Mouse (Mus musculus) T-cell, adult 2 months (primary cell): ENCODE measurements around the gene Lbx2.

Experiments
- DNase-seq: peaks from one replicate; pipeline ENCODE4 v3.0.0; 2022; ENCODE audit warnings: low spot score

The Lbx2 gene

GRCm38 (mm10) chr6:83111510-83112136 lies 25.5 kb downstream of the Lbx2 start:
- DNase-seq: no peak

- peak; percentile 87 for DNase-seq
Measured at GRCm38 (mm10) chr6:83115011-83115671, 29.0 kb downstream of the Lbx2 start, which contains the start of gene Mogs. Mogs (plus strand) TSS chr6:83115496.

GRCm38 (mm10) chr6:83115682-83116372 lies 29.7 kb downstream of the Lbx2 start:
- peak; percentile 54 for DNase-seq

- DNase-seq: no peak
Measured at GRCm38 (mm10) chr6:83116373-83117164, 30.4 kb downstream of the Lbx2 start.

- no peak for DNase-seq
Measured at GRCm38 (mm10) chr6:83117165-83117438, 30.9 kb downstream of the Lbx2 start.

GRCm38 (mm10) chr6:83117616-83118015 lies 31.4 kb downstream of the Lbx2 start:
- DNase-seq: no peak

GRCm38 (mm10) chr6:83118369-83118768 lies 32.2 kb downstream of the Lbx2 start:
- DNase-seq: no peak

- DNase-seq: peak; percentile 42
Measured at GRCm38 (mm10) chr6:83118825-83119733, 32.9 kb downstream of the Lbx2 start.

GRCm38 (mm10) chr6:83119734-83120051 lies 33.5 kb downstream of the Lbx2 start:
- no peak for DNase-seq

- peak; percentile 95 for DNase-seq
Measured at GRCm38 (mm10) chr6:83120930-83121862, 35.0 kb downstream of the Lbx2 start, which contains the start of gene Wbp1. Wbp1 (minus strand) TSS chr6:83121559.

- DNase-seq: no peak
Measured at GRCm38 (mm10) chr6:83121863-83122710, 35.9 kb downstream of the Lbx2 start.

- DNase-seq: no peak
Measured at GRCm38 (mm10) chr6:83122961-83123360, 36.8 kb downstream of the Lbx2 start.

- peak; percentile 95 for DNase-seq
Measured at GRCm38 (mm10) chr6:83124851-83125312, 38.7 kb downstream of the Lbx2 start.

GRCm38 (mm10) chr6:83125331-83125730 lies 39.2 kb downstream of the Lbx2 start, which contains the start of gene Ino80b:
Ino80b (minus strand) TSS chr6:83125431.
- no peak for DNase-seq

- DNase-seq: no peak
Measured at GRCm38 (mm10) chr6:83127419-83127818, 41.3 kb downstream of the Lbx2 start.

GRCm38 (mm10) chr6:83131469-83132034 lies 45.4 kb downstream of the Lbx2 start:
- DNase-seq: no peak

- DNase-seq: no peak
Measured at GRCm38 (mm10) chr6:83132176-83132919, 46.2 kb downstream of the Lbx2 start.

- DNase-seq: no peak
Measured at GRCm38 (mm10) chr6:83134226-83134625, 48.1 kb downstream of the Lbx2 start.
